Mouse (Mus musculus) ES-Bruce4 (cell line): ENCODE results near the gene Adtrp.

Experiments used
- CTCF ChIP-seq: IDR thresholded peaks from one replicate; pipeline ENCODE4 v1.8.1; 2011; ENCODE audit warnings: low read depth, low read length
- EP300 ChIP-seq: IDR thresholded peaks from 2 replicates; pipeline ENCODE4 v1.6.1; 2011; ENCODE audit warnings: low read depth, low read length; ENCODE audit not compliant: insufficient read depth
- POLR2A ChIP-seq: IDR thresholded peaks from one replicate; pipeline ENCODE4 v1.8.1; 2011; ENCODE audit warnings: low read length; ENCODE audit not compliant: insufficient read depth

DNA sequence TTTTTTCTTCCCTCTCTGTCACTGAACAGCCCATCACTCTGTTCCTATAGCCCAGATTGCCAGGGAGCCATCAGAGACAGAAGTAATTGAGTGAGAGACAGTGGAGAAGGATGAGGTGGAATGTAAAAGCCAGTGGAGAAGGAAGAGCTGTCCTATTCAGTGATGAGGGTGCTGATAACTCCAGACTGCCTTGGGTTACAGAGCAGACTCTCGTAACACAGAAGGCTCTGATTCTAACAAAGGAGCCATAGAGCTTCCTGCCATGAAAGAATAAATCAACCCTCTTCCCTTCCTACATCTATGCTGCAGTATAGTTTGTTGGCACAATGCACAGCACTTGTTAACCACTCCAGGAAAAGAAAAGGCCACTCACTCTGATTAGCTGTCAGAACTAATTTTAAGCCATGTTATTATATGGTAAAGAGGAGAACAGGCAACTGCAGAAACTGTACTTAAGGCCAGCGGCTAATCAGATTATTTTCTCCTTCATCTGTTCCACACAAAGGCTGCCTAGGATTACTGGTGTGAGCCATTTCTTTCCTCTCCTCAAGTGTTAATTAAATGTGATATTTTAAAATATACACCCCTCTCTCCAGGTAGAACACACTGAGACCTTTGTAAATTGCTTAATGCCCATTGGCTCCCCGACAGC is 3.4 kb upstream of the Adtrp start:
- TF ChIP-seq CTCF (no peak), POLR2A (no peak), EP300 (no peak)
